Mouse (Mus musculus): ENCODE data around the gene Gm20388. TPM values are rescaled to one million over a fixed set of nuclear protein-coding genes. Genes with fewer than 3 reads are reported as not detected.

Gene Gm20388
- polyA plus RNA-seq, 1 experiment from 2014 or later = not detected

- Histone ChIP-seq H3K9ac (no peak overlapping the region), H3K27ac (no peak overlapping the region), H3K4me1 (peaks cover 8% of the 10 kb centered on the region), H3K4me3 (no peak overlapping the region), H3K27me3 (replicated peaks) (peaks cover 97% of the 10 kb centered on the region), H3K36me3 (no peaks in the 10 kb centered on the region), H3K9me3 (replicated peaks) (no peaks in the 10 kb centered on the region), H3K4me2 (no peak overlapping the region)
- 38% methylated on average over 1 of the region's 1 CpGs for WGBS (ENCODE audit: insufficient replicate concordance)
- no peak for ATAC-seq
Measured at GRCm38 (mm10) chr8:122852546-122852905, 2941.9 kb downstream of the Gm20388 start.

- Histone ChIP-seq H3K4me3 (no peak overlapping the region), H3K9ac (no peak overlapping the region), H3K27ac (no peak overlapping the region), H3K4me1 (peaks cover 3% of the 10 kb centered on the region), H3K36me3 (no peaks in the 10 kb centered on the region), H3K9me3 (replicated peaks) (no peaks in the 10 kb centered on the region), H3K4me2 (no peak overlapping the region), H3K27me3 (replicated peaks) (peaks cover 94% of the 10 kb centered on the region)
- whole genome bisulfite sequencing (ENCODE audit: insufficient replicate concordance) = 35% methylated on average over 11 of the region's 11 CpGs
- no peak for ATAC-seq
Measured at GRCm38 (mm10) chr8:122853340-122853771, 2942.7 kb downstream of the Gm20388 start.

- Histone ChIP-seq H3K9me3 (replicated peaks) (no peaks in the 10 kb centered on the region), H3K4me2 (no peak overlapping the region), H3K36me3 (no peaks in the 10 kb centered on the region), H3K9ac (no peak overlapping the region), H3K4me3 (no peak overlapping the region), H3K27me3 (replicated peaks) (peaks cover 89% of the 10 kb centered on the region), H3K27ac (no peak overlapping the region), H3K4me1 (no peaks in the 10 kb centered on the region; the same call in 1 of the 2 replicates)
- no peak for ATAC-seq
- WGBS (ENCODE audit: insufficient replicate concordance) = 60% methylated on average over 7 of the region's 7 CpGs
Measured at GRCm38 (mm10) chr8:122854388-122854787, 2943.7 kb downstream of the Gm20388 start.

GRCm38 (mm10) chr8:122855123-122855522 lies 2944.5 kb downstream of the Gm20388 start:
- Histone ChIP-seq H3K4me3 (no peak overlapping the region), H3K4me2 (no peak overlapping the region), H3K4me1 (peaks cover 6% of the 10 kb centered on the region), H3K27ac (no peak overlapping the region), H3K36me3 (no peaks in the 10 kb centered on the region), H3K27me3 (replicated peaks) (peaks cover 82% of the 10 kb centered on the region), H3K9me3 (replicated peaks) (no peaks in the 10 kb centered on the region), H3K9ac (no peak overlapping the region)
- 69% methylated on average over 4 of the region's 4 CpGs for WGBS (ENCODE audit: insufficient replicate concordance)
- no peak for ATAC-seq

- peak; percentile 37; the same call in 1 of the 2 replicates for ATAC-seq
- no peak overlapping the region for H3K4me2 ChIP-seq
- no peak overlapping the region for H3K27ac ChIP-seq
- H3K4me3 ChIP-seq = no peak overlapping the region
- no peaks in the 10 kb centered on the region for H3K36me3 ChIP-seq
- WGBS (ENCODE audit: insufficient replicate concordance) = 66% methylated on average over 8 of the region's 8 CpGs
- H3K4me1 ChIP-seq = peaks cover 9% of the 10 kb centered on the region
- no peak overlapping the region for H3K9ac ChIP-seq
- H3K9me3 ChIP-seq (replicated peaks) = no peaks in the 10 kb centered on the region
- H3K27me3 ChIP-seq (replicated peaks) = peaks cover 82% of the 10 kb centered on the region
Measured at GRCm38 (mm10) chr8:122856288-122856687, 2945.6 kb downstream of the Gm20388 start.

GRCm38 (mm10) chr8:122859843-122860242 lies 2949.2 kb downstream of the Gm20388 start:
- Histone ChIP-seq H3K9me3 (replicated peaks) (no peaks in the 10 kb centered on the region), H3K27me3 (replicated peaks) (peaks cover 61% of the 10 kb centered on the region), H3K36me3 (no peaks in the 10 kb centered on the region), H3K4me2 (no peak overlapping the region), H3K27ac (no peak overlapping the region), H3K4me3 (no peak overlapping the region), H3K9ac (no peak overlapping the region), H3K4me1 (peaks cover 12% of the 10 kb centered on the region)
- 38% methylated on average over 13 of the region's 13 CpGs for WGBS (ENCODE audit: insufficient replicate concordance)
- no peak for ATAC-seq

- H3K4me3 ChIP-seq = 0 out of 2 replicates have a peak overlapping the region, but pooled peaks have one; percentile 7
- peaks cover 44% of the 10 kb centered on the region for H3K27me3 ChIP-seq (replicated peaks)
- H3K4me2 ChIP-seq = peak overlapping the region; percentile 27
- H3K36me3 ChIP-seq = no peaks in the 10 kb centered on the region
- H3K9me3 ChIP-seq (replicated peaks) = no peaks in the 10 kb centered on the region
- peaks cover 12% of the 10 kb centered on the region for H3K4me1 ChIP-seq
- no peak overlapping the region for H3K27ac ChIP-seq
- no peak overlapping the region for H3K9ac ChIP-seq
- 62% methylated on average over 26 of the region's 26 CpGs for WGBS (ENCODE audit: insufficient replicate concordance)
- ATAC-seq = no peak
Measured at GRCm38 (mm10) chr8:122864719-122865129, 2954.1 kb downstream of the Gm20388 start.

- WGBS (ENCODE audit: insufficient replicate concordance) = 70% methylated on average over 10 of the region's 10 CpGs
- Histone ChIP-seq H3K27me3 (replicated peaks) (peaks cover 41% of the 10 kb centered on the region), H3K4me3 (no peak overlapping the region), H3K9me3 (replicated peaks) (no peaks in the 10 kb centered on the region), H3K36me3 (no peaks in the 10 kb centered on the region), H3K27ac (no peak overlapping the region), H3K4me1 (peaks cover 12% of the 10 kb centered on the region), H3K4me2 (peak overlapping the region; percentile 27; the same call in 1 of the 2 replicates), H3K9ac (no peak overlapping the region)
- ATAC-seq = no peak
Measured at GRCm38 (mm10) chr8:122865441-122865840, 2954.8 kb downstream of the Gm20388 start.

- WGBS (ENCODE audit: insufficient replicate concordance) = 52% methylated on average over 8 of the region's 8 CpGs
- no peak overlapping the region for H3K4me2 ChIP-seq
- H3K36me3 ChIP-seq = no peaks in the 10 kb centered on the region
- ATAC-seq = no peak
- no peak overlapping the region for H3K4me3 ChIP-seq
- H3K27ac ChIP-seq = no peak overlapping the region
- peaks cover 33% of the 10 kb centered on the region for H3K27me3 ChIP-seq (replicated peaks)
- no peaks in the 10 kb centered on the region for H3K9me3 ChIP-seq (replicated peaks)
- peaks cover 19% of the 10 kb centered on the region for H3K4me1 ChIP-seq
- H3K9ac ChIP-seq = no peak overlapping the region
Measured at GRCm38 (mm10) chr8:122866231-122866630, 2955.6 kb downstream of the Gm20388 start.

- ATAC-seq = no peak
- no peaks in the 10 kb centered on the region for H3K9me3 ChIP-seq (replicated peaks)
- H3K36me3 ChIP-seq = no peaks in the 10 kb centered on the region
- 82% methylated on average over 6 of the region's 6 CpGs for WGBS (ENCODE audit: insufficient replicate concordance)
- H3K9ac ChIP-seq = no peak overlapping the region
- no peak overlapping the region for H3K4me3 ChIP-seq
- no peak overlapping the region for H3K27ac ChIP-seq
- no peak overlapping the region for H3K4me2 ChIP-seq
- peaks cover 31% of the 10 kb centered on the region for H3K27me3 ChIP-seq (replicated peaks)
- H3K4me1 ChIP-seq = peaks cover 28% of the 10 kb centered on the region
Measured at GRCm38 (mm10) chr8:122867982-122868381, 2957.3 kb downstream of the Gm20388 start.

- peak overlapping the region; percentile 45 for H3K9ac ChIP-seq
- H3K4me1 ChIP-seq = peaks cover 24% of the 10 kb centered on the region
- peak; percentile 68 for ATAC-seq
- H3K36me3 ChIP-seq = no peaks in the 10 kb centered on the region
- H3K27ac ChIP-seq = no peak overlapping the region
- H3K27me3 ChIP-seq (replicated peaks) = peaks cover 12% of the 10 kb centered on the region; the same call in 1 of the 2 replicates
- 13% methylated on average over 31 of the region's 31 CpGs for WGBS (ENCODE audit: insufficient replicate concordance)
- peak overlapping the region; percentile 78 for H3K4me2 ChIP-seq
- H3K9me3 ChIP-seq (replicated peaks) = no peaks in the 10 kb centered on the region
- H3K4me3 ChIP-seq = peak overlapping the region; percentile 47
Measured at GRCm38 (mm10) chr8:122870377-122870863, 2959.8 kb downstream of the Gm20388 start.

- peaks cover 24% of the 10 kb centered on the region for H3K4me1 ChIP-seq
- H3K27me3 ChIP-seq (replicated peaks) = peaks cover 8% of the 10 kb centered on the region; the same call in 1 of the 2 replicates
- no peak overlapping the region for H3K4me3 ChIP-seq
- H3K4me2 ChIP-seq = peak overlapping the region; percentile 21; the same call in 1 of the 2 replicates
- H3K9ac ChIP-seq = no peak overlapping the region
- H3K9me3 ChIP-seq (replicated peaks) = no peaks in the 10 kb centered on the region
- no peaks in the 10 kb centered on the region for H3K36me3 ChIP-seq
- 42% methylated on average over 9 of the region's 9 CpGs for WGBS (ENCODE audit: insufficient replicate concordance)
- ATAC-seq = peak; percentile 62; the same call in 1 of the 2 replicates
- no peak overlapping the region for H3K27ac ChIP-seq
Measured at GRCm38 (mm10) chr8:122871663-122872062, 2961.0 kb downstream of the Gm20388 start.

- Histone ChIP-seq H3K36me3 (no peaks in the 10 kb centered on the region), H3K4me3 (no peak overlapping the region), H3K9me3 (replicated peaks) (no peaks in the 10 kb centered on the region), H3K27me3 (replicated peaks) (peaks cover 2% of the 10 kb centered on the region; the same call in 1 of the 2 replicates), H3K4me1 (peaks cover 24% of the 10 kb centered on the region), H3K9ac (no peak overlapping the region), H3K27ac (no peak overlapping the region), H3K4me2 (no peak overlapping the region)
- 49% methylated on average over 6 of the region's 6 CpGs for WGBS (ENCODE audit: insufficient replicate concordance)
- no peak for ATAC-seq
Measured at GRCm38 (mm10) chr8:122873171-122873570, 2962.5 kb downstream of the Gm20388 start.

Measured in liver, embryonic 12.5 days (tissue).